Mouse (Mus musculus): ENCODE measurements around the gene Gm42878.
"Not testable (repeated sequence)": the region's sequence is repeated elsewhere in the genome, so short reads cannot be mapped to it uniquely, and the experiment has no call there.

- TF ChIP-seq CTCF (conservative IDR thresholded peaks at IDR 0.05 in 1 of 2, IDR thresholded peaks at IDR 0.05 in 1 of 2; ENCODE audit: low read depth in 2 of 2, low read length in 2 of 2); POLR2A (IDR thresholded peaks at IDR 0.05; ENCODE audit: low read depth, low read length); USF1 (IDR thresholded peaks at IDR 0.05; ENCODE audit: low read depth, low read length); TCF12 (IDR thresholded peaks at IDR 0.05; ENCODE audit: low read depth, low read length); USF2 (conservative IDR thresholded peaks at IDR 0.05; ENCODE audit: low read depth, low read length); SMC3 (IDR thresholded peaks at IDR 0.05; ENCODE audit: low read depth, low read length); MAFK (IDR thresholded peaks at IDR 0.05; ENCODE audit: insufficient replicate concordance, low read length); UBTF (IDR thresholded peaks at IDR 0.05; ENCODE audit: low read depth, low read length); KAT2A (IDR thresholded peaks at IDR 0.05; ENCODE audit: insufficient replicate concordance, low read length); MXI1 (IDR thresholded peaks at IDR 0.05; ENCODE audit: low read depth, low read length); EP300 (IDR thresholded peaks at IDR 0.05; ENCODE audit: low read length); RAD21 (IDR thresholded peaks at IDR 0.05; ENCODE audit: low read depth, low read length); ZMIZ1 (IDR thresholded peaks at IDR 0.05; ENCODE audit: low read depth, low read length): not testable (repeated sequence)
Measured at GRCm38 (mm10) chr5:121501424-121501996, 43.8 kb downstream of the Gm42878 start.
